Mouse (Mus musculus): Measurements from ENCODE around the gene Capn15.

GRCm38 (mm10) chr17:26007646-26008045 is 22.1 kb upstream of the Capn15 start:
- TF ChIP-seq POLR2A (IDR thresholded peaks at IDR 0.05; ENCODE audit: low read depth, low read length) (no peak), CTCF (IDR thresholded peaks at IDR 0.05; ENCODE audit: extremely low read depth, insufficient read length, insufficient replicate concordance, low read depth, low read length) (no peak)

Measured in small intestine, adult 2 months (tissue).